Mouse (Mus musculus) heart, embryonic 11.5 days (tissue): ENCODE data around the gene Ttc4. TPM values are rescaled to one million over a fixed set of nuclear protein-coding genes. Genes with fewer than 3 reads are reported as not detected.

Experiments
- ATAC-seq: fragments of 200-750 bp; cut with Nextera tagmentation; replicated peaks from 2 replicates; pipeline ENCODE4 v1.8.0; 2017; ENCODE audit warnings: moderate library complexity; ENCODE audit not compliant: insufficient number of reproducible peaks, low FRiP score, low TSS enrichment
- H3K27ac ChIP-seq: fragments of 300-500 bp; sonication (generic); 2 replicates; pipeline ENCODE4 v1.5.1; 2014; ENCODE audit warnings: mild to moderate bottlenecking, low read depth, low read length
- H3K27me3 ChIP-seq: fragments of 300-500 bp; sonication (generic); 2 replicates; pipeline ENCODE4 v1.6.1; 2014; ENCODE audit warnings: mild to moderate bottlenecking, low read length, mixed read lengths; ENCODE audit not compliant: control insufficient read depth, insufficient read depth
- H3K36me3 ChIP-seq: fragments of 300-500 bp; sonication (generic); 2 replicates; pipeline ENCODE4 v1.6.1; 2014; ENCODE audit warnings: mild to moderate bottlenecking, low read length, moderate library complexity, mixed read lengths; ENCODE audit not compliant: control insufficient read depth, insufficient read depth
- H3K4me1 ChIP-seq: fragments of 300-500 bp; sonication (generic); 2 replicates; pipeline ENCODE4 v1.6.1; 2014; ENCODE audit warnings: low read length; ENCODE audit not compliant: control insufficient read depth, insufficient read depth
- H3K4me2 ChIP-seq: fragments of 300-500 bp; sonication (generic); 2 replicates; pipeline ENCODE4 v1.6.1; 2014; ENCODE audit warnings: mild to moderate bottlenecking, moderate library complexity
- H3K4me3 ChIP-seq: fragments of 300-500 bp; sonication (generic); 2 replicates; pipeline ENCODE4 v1.5.1; 2014; ENCODE audit warnings: low read depth, low read length
- H3K9ac ChIP-seq: fragments of 300-500 bp; sonication (generic); 2 replicates; pipeline ENCODE4 v1.6.1; 2014; ENCODE audit warnings: mild to moderate bottlenecking, low read depth, low read length, moderate library complexity
- H3K9me3 ChIP-seq: fragments of 300-500 bp; sonication (generic); replicated peaks from 2 replicates; pipeline ENCODE4 v1.6.1; 2016; ENCODE audit warnings: low read length; ENCODE audit not compliant: control insufficient read depth
- WGBS: fragments of 180-500 bp; shearing (Covaris S2); extraction: QIAGEN DNeasy Blood & Tissue Kit; methylation state at CpG from one replicate; pipeline ENCODE4 v1.1.7; 2014; ENCODE audit not compliant: insufficient replicate concordance; 5-methylcytosine and 5-hydroxymethylcytosine counted together
- polyA plus RNA-seq: library from polyadenylated mRNA; unstranded; fragments of >200 nt; fragmentation: Nextera tagmentation; extraction: Ambion mirVana; gene quantifications from 2 replicates; pipeline ENCODE4 v1.2.1, GENCODE M21; 2014

Gene Ttc4
- polyA plus RNA-seq, 1 experiment from 2014 or later: 54.2 TPM

- ATAC-seq: peak; percentile 6; the same call in 1 of the 2 replicates
- H3K4me3 ChIP-seq: no peak overlapping the region
- H3K9me3 ChIP-seq: no peaks in the 10 kb centered on the region
- peaks cover 15% of the 10 kb centered on the region for H3K27me3 ChIP-seq
- no peaks in the 10 kb centered on the region; the same call in 1 of the 2 replicates for H3K4me1 ChIP-seq
- H3K27ac ChIP-seq: no peak overlapping the region
- no peaks in the 10 kb centered on the region for H3K36me3 ChIP-seq
- WGBS: 68% methylated on average over 12 of the region's 12 CpGs
- no peak overlapping the region for H3K9ac ChIP-seq
- H3K4me2 ChIP-seq: no peak overlapping the region
Observed at GRCm38 (mm10) chr4:106615637-106616036, 63.1 kb downstream of the Ttc4 start.

- H3K9ac ChIP-seq: no peak overlapping the region
- no peaks in the 10 kb centered on the region; the same call in 1 of the 2 replicates for H3K4me1 ChIP-seq
- H3K27me3 ChIP-seq: peaks cover 13% of the 10 kb centered on the region
- no peaks in the 10 kb centered on the region for H3K9me3 ChIP-seq
- no peak overlapping the region for H3K27ac ChIP-seq
- H3K4me2 ChIP-seq: no peak overlapping the region
- no peak overlapping the region for H3K4me3 ChIP-seq
- WGBS: 78% methylated on average over 9 of the region's 9 CpGs
- no peak for ATAC-seq
- no peaks in the 10 kb centered on the region for H3K36me3 ChIP-seq
Observed at GRCm38 (mm10) chr4:106614881-106615280, 63.9 kb downstream of the Ttc4 start.

GRCm38 (mm10) chr4:106614180-106614797 is 64.5 kb downstream of the Ttc4 start:
- H3K4me1 ChIP-seq: no peaks in the 10 kb centered on the region; the same call in 1 of the 2 replicates
- H3K27ac ChIP-seq: peak overlapping the region; percentile 43; the same call in 1 of the 2 replicates
- no peak overlapping the region for H3K9ac ChIP-seq
- peak overlapping the region; percentile 1; the same call in 1 of the 2 replicates for H3K4me2 ChIP-seq
- H3K27me3 ChIP-seq: peaks cover 13% of the 10 kb centered on the region
- 0 out of 2 replicates have a peak, but pooled peaks have one; percentile 24 for ATAC-seq
- no peak overlapping the region for H3K4me3 ChIP-seq
- no peaks in the 10 kb centered on the region for H3K36me3 ChIP-seq
- 43% methylated on average over 7 of the region's 7 CpGs for WGBS
- H3K9me3 ChIP-seq: no peaks in the 10 kb centered on the region

GRCm38 (mm10) chr4:106613560-106613959 is 65.2 kb downstream of the Ttc4 start:
- Histone ChIP-seq H3K9ac (no peak overlapping the region), H3K9me3 (no peaks in the 10 kb centered on the region), H3K4me2 (no peak overlapping the region; the same call in 1 of the 2 replicates), H3K27ac (peak overlapping the region; percentile 43; the same call in 1 of the 2 replicates), H3K27me3 (peaks cover 13% of the 10 kb centered on the region), H3K4me1 (no peaks in the 10 kb centered on the region; the same call in 1 of the 2 replicates), H3K4me3 (no peak overlapping the region), H3K36me3 (no peaks in the 10 kb centered on the region)
- peak; percentile 82 for ATAC-seq
- whole genome bisulfite sequencing: 62% methylated on average over 3 of the region's 3 CpGs

GRCm38 (mm10) chr4:106613105-106613504 is 65.6 kb downstream of the Ttc4 start:
- no peaks in the 10 kb centered on the region for H3K9me3 ChIP-seq
- no peak overlapping the region for H3K27ac ChIP-seq
- H3K4me3 ChIP-seq: no peak overlapping the region
- no peak overlapping the region for H3K9ac ChIP-seq
- no peaks in the 10 kb centered on the region; the same call in 1 of the 2 replicates for H3K4me1 ChIP-seq
- 74% methylated on average over 8 of the region's 8 CpGs for WGBS
- H3K4me2 ChIP-seq: no peak overlapping the region; the same call in none of the 2 replicates
- H3K27me3 ChIP-seq: peaks cover 13% of the 10 kb centered on the region
- no peaks in the 10 kb centered on the region for H3K36me3 ChIP-seq
- ATAC-seq: peak; percentile 72; the same call in 1 of the 2 replicates

Other genes with a start within 250 kb of the Ttc4 start
- 0.35 and 0.92 TPM in 2 replicates for gene Pcsk9, start 214.6 kb downstream of the Ttc4 start, polyA plus RNA-seq
- gene Bsnd, start 186.7 kb downstream of the Ttc4 start, polyA plus RNA-seq: not detected in 2 replicates
- 16.1 and 22.1 TPM in 2 replicates for gene Dhcr24, start 117.9 kb downstream of the Ttc4 start, polyA plus RNA-seq
- gene Lexm, start 61.7 kb downstream of the Ttc4 start, polyA plus RNA-seq: 0.34 and 1.3 TPM in 2 replicates
- 0.43 and 0.66 TPM in 2 replicates for gene Ttc22, start 56.5 kb downstream of the Ttc4 start, polyA plus RNA-seq
- gene Pars2, start 27.9 kb downstream of the Ttc4 start, polyA plus RNA-seq: 11.3 and 12.2 TPM in 2 replicates
- 0.17 and 0.38 TPM in 2 replicates for gene Mroh7, start 52.0 kb upstream of the Ttc4 start, polyA plus RNA-seq
- gene Fam151a, start 54.9 kb upstream of the Ttc4 start, polyA plus RNA-seq: 0.11 TPM in 1 of 2 replicates, not detected in the other
- 3.0 and 4.3 TPM in 2 replicates for gene Acot11, start 126.1 kb upstream of the Ttc4 start, polyA plus RNA-seq
- gene Ssbp3, start 231.8 kb upstream of the Ttc4 start, polyA plus RNA-seq: 54.2 and 63.4 TPM in 2 replicates